ENCODE assay signal across 9 mouse cellular contexts in genomic region chr11:55022508-55022907, GRCm38 (mm10). TPM values are rescaled to one million over a fixed set of nuclear protein-coding genes. Genes with fewer than 3 reads are reported as not detected.
DNase-seq lines count a peak whose midpoint lies in the region; ATAC-seq lines count a peak whose summit lies in the region.
"Had no signal": no experiment of that assay in that cellular context is flagged by ENCODE, and none has a peak within 500 bp of the region (broad histone marks: within the 10 kb centered on the region; RNA-seq: fewer than 3 reads in every experiment).

No protein-coding gene starts in this region.

- H3K4me1 ChIP-seq in kidney, embryonic 16.5 days (ENCODE audit: insufficient read depth, low read length) = peaks cover 44% of the 10 kb centered on the region
- peaks cover 89% of the 10 kb centered on the region for H3K4me1 ChIP-seq in embryonic facial prominence, embryonic 15.5 days
- H3K4me1 ChIP-seq in intestine, embryonic 16.5 days (ENCODE audit: control insufficient read depth, insufficient read depth, low read length) = peaks cover 73% of the 10 kb centered on the region
- peaks cover 37% of the 10 kb centered on the region for H3K4me1 ChIP-seq in neural tube, embryonic 12.5 days

- peak overlapping the region; percentile 42; the same call in 1 of the 2 replicates for H3K4me2 ChIP-seq in kidney, embryonic 16.5 days (replicated peaks; ENCODE audit: low read depth, low read length)
- peak overlapping the region; percentile 42 for H3K4me2 ChIP-seq in embryonic facial prominence, embryonic 15.5 days (replicated peaks)
- H3K4me2 ChIP-seq in intestine, embryonic 16.5 days (ENCODE audit: low read depth, low read length) = peak overlapping the region; percentile 36
- H3K4me2 ChIP-seq in neural tube, embryonic 12.5 days (replicated peaks) = peak overlapping the region; percentile 36

- peak overlapping the region; percentile 95 for H3K27ac ChIP-seq in kidney, embryonic 16.5 days (ENCODE audit: low read length)
- peak overlapping the region; percentile 97 for H3K27ac ChIP-seq in embryonic facial prominence, embryonic 15.5 days (replicated peaks)
- H3K27ac ChIP-seq in intestine, embryonic 16.5 days (ENCODE audit: low read length) = peak overlapping the region; percentile 96
- no peak overlapping the region for H3K27ac ChIP-seq in neural tube, embryonic 12.5 days

- 48% methylated on average over 5 of the region's 5 CpGs for WGBS in kidney, embryonic 16.5 days
- WGBS in embryonic facial prominence, embryonic 15.5 days = 45% methylated on average over 5 of the region's 5 CpGs
- WGBS in intestine, embryonic 16.5 days = 45% methylated on average over 5 of the region's 5 CpGs
- WGBS in neural tube, embryonic 12.5 days = 67% methylated on average over 5 of the region's 5 CpGs

- no peaks in the 10 kb centered on the region for H3K27me3 ChIP-seq in kidney, embryonic 16.5 days (ENCODE audit: insufficient read depth, low read length)
- no peaks in the 10 kb centered on the region for H3K27me3 ChIP-seq in embryonic facial prominence, embryonic 15.5 days
- H3K27me3 ChIP-seq in intestine, embryonic 16.5 days (replicated peaks; ENCODE audit: control insufficient read depth, insufficient read depth, low read length) = no peaks in the 10 kb centered on the region
- no peaks in the 10 kb centered on the region for H3K27me3 ChIP-seq in neural tube, embryonic 12.5 days (replicated peaks)

- ATAC-seq in kidney, embryonic 16.5 days (ENCODE audit: low FRiP score, low TSS enrichment) = no peak
- no peak for ATAC-seq in embryonic facial prominence, embryonic 15.5 days (ENCODE audit: insufficient number of reproducible peaks, low FRiP score, low TSS enrichment, low read depth)
- ATAC-seq in intestine, embryonic 16.5 days = peak; percentile 3
- ATAC-seq in neural tube, embryonic 12.5 days (ENCODE audit: low FRiP score, low read depth) = no peak

- peaks cover 3% of the 10 kb centered on the region; the same call in 1 of the 2 replicates for H3K36me3 ChIP-seq in kidney, embryonic 16.5 days (ENCODE audit: insufficient read depth, low read length)
- peaks cover 39% of the 10 kb centered on the region for H3K36me3 ChIP-seq in embryonic facial prominence, embryonic 15.5 days
- no peaks in the 10 kb centered on the region for H3K36me3 ChIP-seq in intestine, embryonic 16.5 days (ENCODE audit: control insufficient read depth, insufficient read depth, low read length)
- H3K36me3 ChIP-seq in neural tube, embryonic 12.5 days = no peaks in the 10 kb centered on the region

- DNase-seq in kidney, adult 11 months = no peak
- DNase-seq in cerebellum, adult 11-12 months = no peak
- DNase-seq in retina, embryonic 14.5 days (ENCODE audit: low spot score) = no peak
- DNase-seq in kidney, adult 9 months = no peak

- no peaks in the 10 kb centered on the region for H3K9me3 ChIP-seq in kidney, embryonic 16.5 days (ENCODE audit: low read length)
- H3K9me3 ChIP-seq in embryonic facial prominence, embryonic 15.5 days (replicated peaks) = no peaks in the 10 kb centered on the region
- H3K9me3 ChIP-seq in intestine, embryonic 16.5 days (ENCODE audit: control insufficient read depth, low read length) = no peaks in the 10 kb centered on the region
- H3K9me3 ChIP-seq in neural tube, embryonic 12.5 days = no peaks in the 10 kb centered on the region

- 0 out of 2 replicates have a peak overlapping the region, but pooled peaks have one; percentile 1 for H3K9ac ChIP-seq in kidney, embryonic 16.5 days (replicated peaks; ENCODE audit: low read length)
- no peak overlapping the region for H3K9ac ChIP-seq in embryonic facial prominence, embryonic 15.5 days
- H3K9ac ChIP-seq in intestine, embryonic 16.5 days (ENCODE audit: low read depth, low read length) = peak overlapping the region; percentile 36
- no peak overlapping the region for H3K9ac ChIP-seq in neural tube, embryonic 12.5 days

- H3K4me3 ChIP-seq in kidney, embryonic 16.5 days (ENCODE audit: low read length) = no peak overlapping the region
- H3K4me3 ChIP-seq in embryonic facial prominence, embryonic 15.5 days (replicated peaks) = peak overlapping the region; percentile 10
- 0 out of 2 replicates have a peak overlapping the region, but pooled peaks have one; percentile 16 for H3K4me3 ChIP-seq in intestine, embryonic 16.5 days (ENCODE audit: low read length)
- no peak overlapping the region for H3K4me3 ChIP-seq in neural tube, embryonic 12.5 days
- H3K4me3 ChIP-seq: erythroblast, embryonic 14.5 days had no signal

RNA-seq across cellular contexts. Expression of gene Anxa6, which starts 10.7 kb away (rescaled TPM):
- polyA plus RNA-seq in kidney, embryonic 16.5 days (2015; fragmentation: Nextera tagmentation; extraction: Ambion mirVana) = 239 and 266 TPM in 2 replicates
- polyA plus RNA-seq in embryonic facial prominence, embryonic 15.5 days (2015; fragmentation: Nextera tagmentation; extraction: Ambion mirVana) = 355 and 382 TPM in 2 replicates
- polyA plus RNA-seq in intestine, embryonic 16.5 days (2015; fragmentation: Nextera tagmentation; extraction: Ambion mirVana) = 235 and 247 TPM in 2 replicates
- polyA plus RNA-seq in neural tube, embryonic 12.5 days (2016; fragmentation: Nextera tagmentation; extraction: Ambion mirVana) = 91.8 and 93.2 TPM in 2 replicates

RNA-seq across cellular contexts. Expression of gene Ccdc69, which starts 55.4 kb away (rescaled TPM):
- 3.0 and 3.6 TPM in 2 replicates for polyA plus RNA-seq in kidney, embryonic 16.5 days (2015; fragmentation: Nextera tagmentation; extraction: Ambion mirVana)
- 1.8 and 2.4 TPM in 2 replicates for polyA plus RNA-seq in embryonic facial prominence, embryonic 15.5 days (2015; fragmentation: Nextera tagmentation; extraction: Ambion mirVana)
- 2.3 and 3.0 TPM in 2 replicates for polyA plus RNA-seq in intestine, embryonic 16.5 days (2015; fragmentation: Nextera tagmentation; extraction: Ambion mirVana)
- 0.28 and 0.41 TPM in 2 replicates for polyA plus RNA-seq in neural tube, embryonic 12.5 days (2016; fragmentation: Nextera tagmentation; extraction: Ambion mirVana)
- polyA plus RNA-seq: erythroblast, embryonic 14.5 days had no signal

RNA-seq across cellular contexts. Expression of gene Tnip1, which starts 59.8 kb away (rescaled TPM):
- polyA plus RNA-seq in kidney, embryonic 16.5 days (2015; fragmentation: Nextera tagmentation; extraction: Ambion mirVana) = 20.2 and 22.0 TPM in 2 replicates
- 23.0 and 24.5 TPM in 2 replicates for polyA plus RNA-seq in embryonic facial prominence, embryonic 15.5 days (2015; fragmentation: Nextera tagmentation; extraction: Ambion mirVana)
- polyA plus RNA-seq in intestine, embryonic 16.5 days (2015; fragmentation: Nextera tagmentation; extraction: Ambion mirVana) = 27.2 and 28.1 TPM in 2 replicates
- polyA plus RNA-seq in neural tube, embryonic 12.5 days (2016; fragmentation: Nextera tagmentation; extraction: Ambion mirVana) = 16.3 and 16.9 TPM in 2 replicates

Comparison
In these comparisons a context has a peak if more than half of its experiments do, and no peak if none do; other contexts are left out.
1. H3K4me3 ChIP-seq: peak in embryonic facial prominence, embryonic 15.5 days (single experiment) and intestine, embryonic 16.5 days (single experiment); none in kidney, embryonic 16.5 days (single experiment) and neural tube, embryonic 12.5 days (single experiment).
2. H3K9ac ChIP-seq: peak in kidney, embryonic 16.5 days (single experiment) and intestine, embryonic 16.5 days (single experiment); none in embryonic facial prominence, embryonic 15.5 days (single experiment) and neural tube, embryonic 12.5 days (single experiment).
3. Peak in every context shown above with its lines, with median percentiles within 50 percentile points of each other: H3K4me2 ChIP-seq.